Mouse (Mus musculus): ENCODE measurements around the gene Clstn2. TPM values are rescaled to one million over a fixed set of nuclear protein-coding genes. Genes with fewer than 3 reads are reported as not detected.

Gene Clstn2
- polyA plus RNA-seq, 1 experiment: 0.27 TPM

DNA sequence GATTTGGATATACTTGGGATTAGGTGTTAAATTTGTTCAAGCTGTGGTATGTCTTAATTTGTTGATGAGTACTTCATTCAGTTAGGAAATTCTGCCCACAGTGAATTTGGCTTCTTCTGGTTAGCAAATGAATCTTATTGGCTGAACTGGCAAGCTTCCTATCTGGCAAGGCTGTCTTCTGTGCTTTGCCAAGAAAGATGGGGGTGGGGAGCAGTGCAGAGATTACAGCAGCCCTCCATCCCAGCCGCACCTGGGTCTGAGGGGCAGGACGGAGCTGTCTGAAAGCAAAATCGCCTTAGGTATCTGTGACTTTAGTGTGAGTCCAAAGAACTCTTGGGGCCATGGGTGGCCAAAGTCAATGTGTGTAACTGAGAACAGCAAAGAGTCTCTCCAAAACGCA lies 40.9 kb downstream of the Clstn2 start:
- 52% methylated on average over 4 of the region's 4 CpGs for WGBS
- Histone ChIP-seq H3K36me3 (ENCODE audit: control insufficient read depth, insufficient read depth, low read length) (no peaks in the 10 kb centered on the region), H3K4me3 (ENCODE audit: low read depth, low read length) (no peak overlapping the region), H3K27ac (ENCODE audit: insufficient read depth, low read depth, low read length) (no peak overlapping the region), H3K27me3 (ENCODE audit: control insufficient read depth, insufficient read depth, low read length) (no peaks in the 10 kb centered on the region), H3K4me1 (ENCODE audit: control insufficient read depth, insufficient read depth, insufficient read length, low read length) (no peaks in the 10 kb centered on the region)
- no peak for TF ChIP-seq CTCF (IDR thresholded peaks at IDR 0.05; ENCODE audit: extremely low read depth, insufficient read length, insufficient replicate concordance, low read depth, low read length)
- no peak for TF ChIP-seq POLR2A (IDR thresholded peaks at IDR 0.05; ENCODE audit: low read depth, low read length)

DNA sequence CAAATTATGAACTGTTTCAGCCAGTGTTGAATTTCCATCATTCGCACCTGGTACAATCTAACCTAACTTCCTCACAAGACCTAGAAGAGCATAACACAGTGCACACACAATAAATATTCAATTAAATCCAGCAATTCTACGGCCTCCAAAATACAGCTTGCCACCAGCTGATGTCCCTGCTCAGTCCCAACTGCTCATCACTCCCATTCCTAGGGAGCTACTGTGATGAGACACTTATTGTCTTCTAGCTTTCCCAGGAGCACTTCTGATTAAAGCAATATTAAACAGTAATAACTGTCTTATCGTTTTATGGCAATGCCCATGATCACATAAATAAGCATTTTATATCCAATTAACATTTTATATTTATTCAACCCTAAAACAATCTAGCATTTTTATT lies 55.6 kb downstream of the Clstn2 start:
- WGBS: 80% methylated on average over 3 of the region's 3 CpGs
- H3K4me3 ChIP-seq (ENCODE audit: low read depth, low read length): no peak overlapping the region
- H3K36me3 ChIP-seq (ENCODE audit: control insufficient read depth, insufficient read depth, low read length): no peaks in the 10 kb centered on the region
- no peaks in the 10 kb centered on the region for H3K4me1 ChIP-seq (ENCODE audit: control insufficient read depth, insufficient read depth, insufficient read length, low read length)
- TF ChIP-seq CTCF (IDR thresholded peaks at IDR 0.05; ENCODE audit: extremely low read depth, insufficient read length, insufficient replicate concordance, low read depth, low read length): no peak
- no peak for TF ChIP-seq POLR2A (IDR thresholded peaks at IDR 0.05; ENCODE audit: low read depth, low read length)
- H3K27me3 ChIP-seq (ENCODE audit: control insufficient read depth, insufficient read depth, low read length): no peaks in the 10 kb centered on the region
- H3K27ac ChIP-seq (ENCODE audit: insufficient read depth, low read depth, low read length): no peak overlapping the region

DNA sequence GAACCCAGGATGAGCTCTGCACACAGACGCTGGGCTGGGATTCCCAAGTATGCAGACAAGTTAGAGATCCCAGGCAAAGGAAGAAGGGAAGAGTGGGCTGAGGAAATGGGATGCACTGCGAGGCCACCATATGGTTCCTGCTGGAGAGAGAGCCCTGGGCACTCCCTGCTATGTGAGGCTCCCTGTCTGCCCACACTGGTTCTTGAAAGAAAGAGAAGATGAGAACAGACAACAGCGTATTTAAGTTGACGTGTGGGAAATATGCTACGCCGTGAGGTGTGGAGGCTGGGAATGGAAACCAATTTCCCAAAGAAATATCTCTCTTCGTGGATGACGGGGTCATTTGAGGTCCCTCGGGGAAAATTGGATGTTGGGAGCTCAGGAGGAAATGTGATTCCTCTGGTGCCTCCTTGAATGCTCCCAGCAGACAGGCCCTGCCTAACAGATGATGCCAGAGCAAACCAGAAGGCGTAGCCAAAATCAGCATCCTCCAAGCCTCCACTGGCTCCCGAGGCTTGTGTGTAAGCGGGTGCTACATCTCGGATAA lies 58.1 kb downstream of the Clstn2 start:
- 79% methylated on average over 13 of the region's 13 CpGs for WGBS
- no peaks in the 10 kb centered on the region for H3K36me3 ChIP-seq (ENCODE audit: control insufficient read depth, insufficient read depth, low read length)
- no peaks in the 10 kb centered on the region for H3K27me3 ChIP-seq (ENCODE audit: control insufficient read depth, insufficient read depth, low read length)
- H3K27ac ChIP-seq (ENCODE audit: insufficient read depth, low read depth, low read length): no peak overlapping the region
- H3K4me1 ChIP-seq (ENCODE audit: control insufficient read depth, insufficient read depth, insufficient read length, low read length): no peaks in the 10 kb centered on the region
- no peak overlapping the region for H3K4me3 ChIP-seq (ENCODE audit: low read depth, low read length)
- no peak for TF ChIP-seq CTCF (IDR thresholded peaks at IDR 0.05; ENCODE audit: extremely low read depth, insufficient read length, insufficient replicate concordance, low read depth, low read length)
- no peak for TF ChIP-seq POLR2A (IDR thresholded peaks at IDR 0.05; ENCODE audit: low read depth, low read length)

DNA sequence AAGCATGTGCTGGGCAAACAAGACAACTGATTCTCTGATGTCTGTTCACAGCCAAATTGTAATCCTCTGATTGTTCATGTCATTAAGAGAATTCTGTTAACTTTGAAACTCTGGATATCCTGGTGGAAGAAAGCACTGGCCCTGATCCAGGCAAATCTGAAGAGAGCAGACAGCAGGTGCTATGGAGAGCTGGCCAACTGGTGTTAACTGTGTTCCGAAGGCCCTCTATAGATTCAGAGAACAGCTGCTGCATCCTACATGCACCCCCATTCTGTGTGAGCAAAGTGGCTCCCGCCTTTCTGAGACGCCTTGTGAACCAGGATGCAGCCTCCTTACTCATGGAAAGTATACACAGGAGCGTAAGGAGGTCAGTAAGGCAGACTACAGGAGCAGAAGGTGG lies 66.3 kb downstream of the Clstn2 start:
- Histone ChIP-seq H3K36me3 (ENCODE audit: control insufficient read depth, insufficient read depth, low read length) (no peaks in the 10 kb centered on the region), H3K4me3 (ENCODE audit: low read depth, low read length) (no peak overlapping the region), H3K4me1 (ENCODE audit: control insufficient read depth, insufficient read depth, insufficient read length, low read length) (no peaks in the 10 kb centered on the region), H3K27me3 (ENCODE audit: control insufficient read depth, insufficient read depth, low read length) (no peaks in the 10 kb centered on the region), H3K27ac (ENCODE audit: insufficient read depth, low read depth, low read length) (no peak overlapping the region)
- WGBS: 62% methylated on average over 4 of the region's 4 CpGs
- no peak for TF ChIP-seq CTCF (IDR thresholded peaks at IDR 0.05; ENCODE audit: extremely low read depth, insufficient read length, insufficient replicate concordance, low read depth, low read length)
- TF ChIP-seq POLR2A (IDR thresholded peaks at IDR 0.05; ENCODE audit: low read depth, low read length): no peak

DNA sequence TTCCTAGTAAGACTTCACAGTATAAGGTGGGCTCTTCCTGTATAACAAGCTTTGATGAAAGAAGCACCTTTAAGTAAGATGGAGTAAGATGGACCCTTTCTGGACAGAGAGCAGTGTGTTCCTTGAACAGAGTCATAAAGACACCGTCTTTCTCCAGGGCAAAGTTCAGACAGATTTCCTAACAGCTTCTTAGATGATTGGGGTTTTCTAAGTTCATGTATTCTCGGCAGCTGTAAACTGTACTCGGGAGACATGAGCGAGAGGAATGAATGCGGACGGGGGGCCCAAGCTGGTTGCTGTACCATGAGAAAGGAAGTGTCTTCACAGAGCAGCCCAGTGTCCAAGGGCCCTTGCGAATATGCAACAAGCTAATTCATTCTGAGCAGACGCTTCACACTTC lies 75.5 kb downstream of the Clstn2 start:
- TF ChIP-seq CTCF (IDR thresholded peaks at IDR 0.05; ENCODE audit: extremely low read depth, insufficient read length, insufficient replicate concordance, low read depth, low read length): no peak
- TF ChIP-seq POLR2A (IDR thresholded peaks at IDR 0.05; ENCODE audit: low read depth, low read length): no peak
- Histone ChIP-seq H3K4me1 (ENCODE audit: control insufficient read depth, insufficient read depth, insufficient read length, low read length) (no peaks in the 10 kb centered on the region), H3K36me3 (ENCODE audit: control insufficient read depth, insufficient read depth, low read length) (no peaks in the 10 kb centered on the region), H3K27ac (ENCODE audit: insufficient read depth, low read depth, low read length) (no peak overlapping the region), H3K4me3 (ENCODE audit: low read depth, low read length) (no peak overlapping the region), H3K27me3 (ENCODE audit: control insufficient read depth, insufficient read depth, low read length) (no peaks in the 10 kb centered on the region)
- WGBS: 32% methylated on average over 8 of the region's 8 CpGs

DNA sequence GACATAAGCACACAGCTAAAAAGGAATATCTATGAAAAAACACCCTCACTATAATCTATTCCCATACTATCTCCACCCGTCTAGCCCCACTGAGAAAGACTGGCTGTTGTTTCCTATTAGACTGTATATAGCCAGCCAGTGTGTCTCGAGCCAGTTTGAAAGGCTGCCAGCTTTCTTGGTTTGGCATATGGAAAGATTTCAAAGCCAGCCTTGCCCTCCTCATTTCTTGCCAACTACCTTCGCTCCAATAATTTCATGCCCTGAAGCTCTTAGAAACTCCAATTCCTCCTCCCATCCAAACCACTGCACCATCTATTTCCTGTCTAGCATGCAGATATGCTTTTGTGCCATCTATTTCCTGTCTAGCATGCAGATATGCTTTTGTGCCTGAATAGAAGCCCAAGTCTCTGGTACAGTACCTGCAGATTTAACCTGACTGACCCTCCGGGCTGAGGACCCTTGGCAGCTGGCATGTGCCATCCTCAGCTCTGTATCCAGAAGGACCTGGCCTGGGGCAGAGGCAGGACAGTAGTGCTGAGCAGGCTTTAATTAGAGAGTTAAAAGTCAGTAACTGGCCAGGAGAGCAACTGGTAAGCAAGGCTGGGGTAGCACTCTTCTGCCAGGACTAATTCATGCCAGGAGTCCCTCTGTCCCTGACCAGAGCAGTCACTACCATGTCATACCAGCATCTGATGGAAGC lies 76.4 kb downstream of the Clstn2 start:
- no peak overlapping the region for H3K27ac ChIP-seq (ENCODE audit: insufficient read depth, low read depth, low read length)
- WGBS: 46% methylated on average over 4 of the region's 4 CpGs
- no peak for TF ChIP-seq POLR2A (IDR thresholded peaks at IDR 0.05; ENCODE audit: low read depth, low read length)
- TF ChIP-seq CTCF (IDR thresholded peaks at IDR 0.05; ENCODE audit: extremely low read depth, insufficient read length, insufficient replicate concordance, low read depth, low read length): no peak

DNA sequence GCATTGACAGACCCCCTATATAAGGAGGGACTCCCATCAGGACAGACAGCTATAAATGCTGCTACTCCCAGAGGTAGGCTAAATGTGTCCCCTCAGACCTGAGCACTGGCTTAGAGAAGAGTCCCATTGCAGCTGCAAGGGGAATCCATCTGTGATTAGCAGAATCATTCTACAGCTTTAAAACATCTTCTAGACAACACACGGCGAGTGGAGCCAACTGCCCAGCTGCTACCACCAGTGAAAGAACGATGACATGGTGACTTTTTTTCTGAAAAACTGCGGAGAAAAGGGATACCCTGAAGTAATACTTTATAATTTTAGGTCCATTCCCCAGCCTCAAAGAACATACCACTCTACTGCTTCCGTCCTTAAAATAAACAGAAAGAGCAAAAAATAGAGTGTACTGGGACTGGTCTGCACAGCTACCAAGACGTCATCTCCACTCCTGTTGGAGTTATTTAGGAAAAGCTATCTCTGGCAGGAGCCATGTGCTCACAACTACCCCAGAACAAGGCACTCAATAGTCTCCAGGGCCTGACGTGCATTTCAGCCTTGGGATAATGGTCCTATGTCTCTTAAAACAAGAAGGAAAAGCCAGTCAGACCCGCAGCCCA lies 79.1 kb downstream of the Clstn2 start:
- H3K4me1 ChIP-seq (ENCODE audit: control insufficient read depth, insufficient read depth, insufficient read length, low read length): no peaks in the 10 kb centered on the region
- H3K4me3 ChIP-seq (ENCODE audit: low read depth, low read length): no peak overlapping the region
- no peaks in the 10 kb centered on the region for H3K36me3 ChIP-seq (ENCODE audit: control insufficient read depth, insufficient read depth, low read length)
- TF ChIP-seq POLR2A (IDR thresholded peaks at IDR 0.05; ENCODE audit: low read depth, low read length): no peak
- no peak for TF ChIP-seq CTCF (IDR thresholded peaks at IDR 0.05; ENCODE audit: extremely low read depth, insufficient read length, insufficient replicate concordance, low read depth, low read length)
- 71% methylated on average over 8 of the region's 8 CpGs for WGBS
- H3K27me3 ChIP-seq (ENCODE audit: control insufficient read depth, insufficient read depth, low read length): no peaks in the 10 kb centered on the region
- no peak overlapping the region for H3K27ac ChIP-seq (ENCODE audit: insufficient read depth, low read depth, low read length)

More for the DNA sequence above, 76.4 kb downstream of the Clstn2 start:
- no peaks in the 10 kb centered on the region for H3K4me1 ChIP-seq (ENCODE audit: control insufficient read depth, insufficient read depth, insufficient read length, low read length)
- no peaks in the 10 kb centered on the region for H3K36me3 ChIP-seq (ENCODE audit: control insufficient read depth, insufficient read depth, low read length)
- no peak overlapping the region for H3K4me3 ChIP-seq (ENCODE audit: low read depth, low read length)
- no peaks in the 10 kb centered on the region for H3K27me3 ChIP-seq (ENCODE audit: control insufficient read depth, insufficient read depth, low read length)

Measured in small intestine, adult 2 months (tissue).